Mouse (Mus musculus) left cerebral cortex, postnatal 36 days (tissue): ENCODE results near the gene Skida1. TPM values are rescaled to one million over a fixed set of nuclear protein-coding genes. Genes with fewer than 3 reads are reported as not detected.

Source experiments
- DNase-seq, 2 experiments: peaks; one replicate each; pipeline ENCODE4 v3.0.0; 2021 to 2022; ENCODE audit warnings: low spot score in 2 of 2, mixed read lengths in 1 of 2
- intact Hi-C: fragments of 180-260 bp; cut with DNase I; formaldehyde crosslinking; loops from one replicate; pipeline ENCODE4 v1.15.1; 2025
- total RNA-seq, 2 experiments: library from RNA; stranded (reverse); gene quantifications; 2 replicates each; pipeline ENCODE4 v1.2.3; 2021

Gene Skida1
- total RNA-seq, 2 experiments from 2014 or later = 8.8 to 10.0 TPM

DNA sequence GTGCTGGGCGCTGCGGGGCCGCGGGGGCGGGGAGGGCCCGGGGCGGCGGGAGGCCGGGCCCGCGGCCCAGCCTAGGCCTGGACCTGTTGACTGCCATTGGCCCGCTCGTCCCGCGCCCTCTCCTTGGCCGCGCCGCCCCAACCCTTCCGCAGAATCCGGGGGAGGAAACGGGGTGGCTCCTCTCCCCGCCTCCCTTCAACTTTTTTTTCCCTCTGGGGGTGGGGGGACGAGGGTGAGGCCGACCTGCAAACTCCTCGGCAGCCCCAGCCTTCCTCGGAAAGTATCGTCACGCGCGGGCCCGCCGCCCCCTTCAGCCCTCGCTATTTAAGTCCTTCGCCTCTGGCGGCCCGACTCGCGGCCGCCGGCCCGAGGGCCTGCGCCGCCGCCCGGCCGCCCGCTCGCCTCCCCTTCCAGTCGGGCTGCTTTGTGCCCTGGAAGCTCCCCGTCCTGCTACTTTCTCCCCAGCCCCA lies 8.0 kb upstream of the Skida1 start:
- intact Hi-C loops = loop anchor here (5.0 kb wide), 1 partner anchor 325 kb away; the partner anchor contains the start of gene Nebl
- peak; percentile 85 for DNase-seq

DNA sequence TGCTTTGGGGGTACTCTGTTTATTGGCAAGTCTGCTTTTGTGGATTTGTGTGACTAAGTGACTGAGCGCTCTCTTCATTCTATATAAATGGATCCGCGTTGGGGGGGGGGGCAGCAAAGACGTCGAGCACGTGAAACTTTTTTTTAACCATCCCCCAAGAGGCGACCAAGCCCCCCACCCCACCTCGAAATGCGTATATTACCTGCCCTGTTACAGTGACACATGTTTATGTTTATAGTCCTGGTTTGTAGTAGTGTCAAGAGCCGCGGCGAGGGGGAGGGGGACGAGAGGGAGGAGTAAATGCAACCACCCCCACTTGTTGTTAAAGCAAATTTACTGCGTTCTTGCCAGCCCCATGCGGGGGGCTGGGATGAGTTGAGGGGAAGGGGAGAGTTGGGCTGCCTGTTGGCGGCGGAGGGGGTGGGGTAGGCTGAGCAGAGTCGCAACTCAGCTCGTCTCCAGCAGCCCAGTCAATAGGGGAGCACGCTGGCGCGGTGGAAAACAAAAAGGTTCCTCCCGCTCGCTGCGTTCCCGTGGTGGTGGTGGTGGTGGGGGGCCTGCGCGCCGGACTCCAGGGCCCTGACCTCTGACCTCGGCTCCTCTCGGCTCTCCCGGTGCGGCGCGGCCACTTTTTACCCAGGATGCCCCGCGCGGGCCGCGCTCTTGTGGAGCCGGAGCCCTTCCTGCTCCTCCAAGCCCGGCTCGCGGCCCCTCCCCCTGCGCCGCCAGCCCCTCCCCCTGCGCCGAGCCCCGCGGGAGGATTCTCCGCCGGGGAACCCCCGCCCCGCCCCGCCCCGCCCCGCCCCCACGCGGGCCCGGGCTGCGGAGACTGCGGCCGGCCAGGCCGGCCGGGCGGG lies 7.3 kb upstream of the Skida1 start:
- intact Hi-C loops = loop anchor here (5.0 kb wide), 1 partner anchor 324 kb away; the partner anchor contains the start of gene Nebl
- peak; percentile 89 to 92 for DNase-seq

DNA sequence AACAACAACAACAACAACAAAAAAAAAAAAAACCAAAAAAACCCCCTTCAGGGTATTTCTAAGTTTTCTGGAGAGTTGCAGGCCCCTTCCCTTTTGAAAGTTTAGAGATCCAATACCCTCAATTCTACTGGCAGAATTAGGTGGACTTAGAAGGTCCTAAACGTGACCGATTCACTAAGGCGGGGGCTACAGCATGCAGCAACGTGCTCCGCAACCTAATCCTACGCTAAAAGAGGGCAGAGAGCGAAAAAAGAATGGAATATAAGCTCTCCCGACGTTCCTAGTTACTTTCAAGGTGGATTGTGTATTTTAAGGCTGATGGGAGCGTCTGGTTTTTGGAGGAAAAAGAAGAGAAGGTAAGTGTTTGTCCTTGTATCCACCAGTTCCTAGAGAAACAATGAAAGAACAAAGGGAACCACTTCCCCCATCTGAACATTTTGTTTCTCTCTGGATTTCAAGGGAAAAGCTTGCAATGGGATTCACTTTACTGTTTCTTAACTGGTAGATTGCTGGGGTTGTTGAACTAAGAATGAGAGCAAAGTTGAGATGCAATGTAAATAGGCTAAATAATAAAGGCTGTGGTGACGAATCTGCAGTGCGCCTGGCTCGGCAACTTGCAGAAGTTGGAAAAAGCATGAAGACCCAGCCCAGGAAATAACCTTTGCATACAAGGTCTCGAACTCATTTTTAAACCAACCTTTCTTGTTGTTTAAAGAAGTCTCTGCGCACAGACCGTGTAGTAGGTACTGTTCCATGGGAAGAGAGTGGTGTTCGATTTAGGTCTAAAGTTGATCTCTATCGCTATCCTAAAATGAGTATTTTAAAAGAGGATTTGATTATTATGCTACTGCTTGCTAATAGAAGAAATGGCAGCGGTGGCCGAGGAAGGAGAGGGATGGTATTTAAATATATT lies 6.4 kb upstream of the Skida1 start, which contains the start of gene Mllt10:
Gene Mllt10, plus strand, starts transcription at position 222 of the 913 bp plus-strand sequence.
- no peak for DNase-seq
- intact Hi-C loops = loop anchor here (5.0 kb wide), 1 partner anchor 323 kb away; the partner anchor contains the start of gene Nebl

DNA sequence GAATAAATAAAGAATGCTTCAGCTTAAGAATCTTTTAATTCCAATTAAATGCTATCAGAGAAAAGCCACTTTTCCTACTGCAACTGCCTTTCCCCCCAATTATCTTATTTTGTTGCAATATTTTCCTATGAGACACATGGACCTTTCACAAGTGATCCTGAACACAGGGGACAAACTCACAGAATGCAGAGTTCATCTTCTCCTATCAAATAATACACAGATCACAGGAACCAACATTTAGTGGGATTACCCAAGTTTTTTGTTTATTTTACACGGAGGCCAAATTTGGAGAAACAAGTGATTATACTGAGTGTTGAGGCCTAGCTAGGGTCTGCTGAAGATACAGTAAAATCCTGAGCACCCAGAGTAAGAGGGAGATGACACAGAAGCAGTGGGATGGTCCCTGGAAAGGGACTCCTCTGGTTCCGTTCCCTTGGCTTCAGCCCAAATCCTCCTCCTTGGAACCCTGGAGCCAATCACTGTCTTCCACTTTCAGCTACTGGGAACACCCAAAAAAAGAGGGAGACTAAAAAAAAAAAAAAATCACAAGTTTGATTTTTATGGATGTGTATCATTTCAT lies 5.2 kb upstream of the Skida1 start:
- intact Hi-C loops = no loop called here
- DNase-seq = no peak

DNA sequence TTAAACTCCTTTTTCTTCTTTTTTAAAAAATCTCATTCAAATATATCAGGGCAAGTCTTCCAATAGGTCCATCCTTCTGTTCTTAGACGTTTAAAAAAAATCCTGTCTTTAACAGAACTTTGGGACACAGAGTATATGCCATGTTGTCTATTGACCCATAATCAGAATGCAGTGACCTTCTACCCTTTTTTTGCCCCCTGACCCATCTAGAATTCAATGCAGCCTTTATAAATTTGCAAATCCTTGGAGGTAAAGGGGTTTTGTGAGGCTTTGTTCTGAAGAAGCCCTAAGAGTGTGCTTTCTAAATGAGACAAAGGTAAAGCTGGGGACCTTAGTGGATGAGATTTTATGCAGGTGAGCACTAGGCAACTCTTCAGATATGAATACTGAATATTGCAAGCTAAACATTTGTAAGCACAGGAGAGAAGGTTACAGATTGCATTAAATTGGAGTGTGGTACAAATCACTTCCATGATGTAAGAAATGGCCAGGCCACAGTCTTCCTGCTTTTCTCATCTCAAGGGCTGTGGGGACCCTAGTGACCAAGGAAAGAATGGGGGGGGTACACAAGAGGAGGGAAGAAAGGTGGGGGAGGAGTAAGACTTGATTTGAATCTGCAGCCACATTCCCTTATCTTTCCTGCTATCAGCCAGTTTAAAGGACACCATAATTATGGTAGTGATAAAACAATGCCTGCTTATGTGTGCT lies 4.5 kb upstream of the Skida1 start:
- intact Hi-C loops = no loop called here

DNA sequence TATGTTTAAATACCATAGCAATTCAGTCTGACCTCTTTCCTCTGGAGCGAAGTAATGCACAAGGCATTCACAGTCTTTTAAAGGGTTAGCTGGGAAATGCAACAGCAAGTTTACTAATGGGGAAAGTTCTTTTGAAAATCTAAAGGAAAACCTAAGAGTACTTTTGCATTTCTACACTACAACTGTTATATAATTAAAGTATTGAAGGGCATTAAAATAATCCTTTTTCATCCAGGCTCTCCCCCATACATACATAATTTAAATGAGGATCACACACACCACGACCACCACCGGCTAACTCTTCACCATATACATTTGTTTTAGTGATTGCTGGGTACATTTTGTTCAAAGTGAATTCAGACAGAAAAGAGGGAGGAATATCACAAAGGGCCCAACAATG lies 3.7 kb upstream of the Skida1 start:
- no peak for DNase-seq
- intact Hi-C loops = no loop called here

More for the DNA sequence above, 4.5 kb upstream of the Skida1 start:
- DNase-seq = no peak

DNA sequence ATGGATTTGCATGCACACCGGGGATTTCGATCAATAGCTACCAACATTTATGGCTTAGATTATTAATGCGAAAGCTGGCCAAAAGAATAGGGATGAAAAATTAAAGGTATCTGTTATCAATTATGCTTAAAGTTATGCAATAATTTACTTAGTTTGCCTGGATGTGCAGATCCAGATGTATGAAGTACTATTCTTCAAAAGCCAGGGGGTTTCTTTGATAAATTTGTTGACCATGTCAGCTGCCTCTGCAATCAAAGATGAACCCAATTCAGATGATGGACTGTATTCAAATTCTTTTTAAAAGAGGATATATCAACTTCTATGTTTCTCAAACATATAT lies 3.0 kb upstream of the Skida1 start:
- DNase-seq = no peak
- intact Hi-C loops = no loop called here

DNA sequence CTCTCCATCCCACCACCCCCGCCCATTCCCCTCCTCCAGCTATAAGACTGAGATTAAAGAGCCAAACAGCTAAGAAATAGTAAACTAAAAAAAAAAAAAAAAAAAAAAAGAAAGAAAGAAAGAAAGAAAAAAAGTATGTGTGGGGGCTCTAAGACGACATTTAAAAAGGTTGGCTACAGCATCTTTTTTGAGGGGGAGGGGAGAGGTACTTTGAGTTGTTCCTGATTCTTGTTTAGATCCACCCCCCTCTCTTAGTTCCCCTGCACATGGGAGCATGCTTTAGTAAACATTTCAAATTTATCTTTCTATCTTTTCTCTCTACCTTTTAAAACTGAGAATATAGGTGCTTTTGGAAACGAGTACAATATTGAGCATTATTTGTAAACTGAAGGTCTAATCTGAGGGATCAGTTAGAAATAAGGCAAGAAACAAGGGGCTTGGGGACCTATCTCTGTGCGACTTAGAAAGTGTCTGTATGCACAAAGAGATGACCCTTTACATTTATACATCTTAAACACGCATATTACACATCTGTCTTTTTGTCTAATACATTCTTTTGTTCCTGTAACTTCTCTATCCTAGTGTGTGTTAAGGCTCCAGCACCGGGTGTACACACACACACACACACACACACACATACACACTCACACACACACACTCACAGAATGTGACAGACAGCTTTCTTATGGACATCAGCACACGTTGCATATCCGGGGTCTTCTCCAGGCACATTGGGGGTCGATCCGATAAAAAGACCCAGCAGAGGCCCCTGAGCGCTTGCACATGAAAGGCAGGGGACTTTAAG lies 2.4 kb upstream of the Skida1 start:
- intact Hi-C loops = no loop called here
- DNase-seq = no peak

DNA sequence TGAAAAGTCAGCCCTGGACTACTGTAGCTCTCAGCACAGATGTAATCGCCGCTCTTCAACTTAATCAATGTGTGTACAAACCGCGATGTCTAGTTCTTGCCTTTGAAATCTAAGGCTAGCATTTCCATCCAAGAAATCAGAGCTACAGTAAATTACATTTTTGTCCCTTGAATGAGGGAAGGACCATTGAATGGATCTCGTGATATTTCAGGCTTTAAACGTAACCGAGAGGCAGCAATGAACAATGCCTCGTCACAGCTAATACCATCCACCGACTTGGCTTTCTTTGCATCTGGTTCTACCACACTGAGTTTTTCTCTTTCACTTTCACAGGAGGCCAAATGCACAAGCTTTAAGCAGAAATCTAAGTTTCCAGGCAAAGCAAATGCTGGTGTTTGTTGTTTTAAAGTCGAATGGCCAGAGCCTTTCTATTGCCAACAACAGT lies 1.7 kb upstream of the Skida1 start:
- intact Hi-C loops = no loop called here
- no peak for DNase-seq

DNA sequence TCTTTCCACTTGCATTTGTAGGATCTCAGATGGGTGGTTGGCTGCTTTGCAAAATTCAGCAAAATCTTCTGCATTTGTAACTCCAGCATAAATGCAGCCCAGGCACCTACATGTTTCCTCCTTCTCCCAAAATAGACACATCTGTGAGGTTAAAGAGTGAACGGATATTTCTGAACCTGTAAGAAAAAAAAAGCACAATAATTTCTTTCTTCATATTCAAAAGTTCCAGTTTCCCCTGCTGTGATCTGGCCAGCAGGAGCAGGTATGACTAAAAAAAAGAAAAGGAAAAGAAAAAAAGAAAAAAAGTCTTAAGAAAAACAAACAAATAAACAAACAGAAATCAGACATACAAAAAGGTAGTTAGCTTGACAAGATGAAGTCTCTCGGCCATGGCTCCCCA lies 1.2 kb upstream of the Skida1 start:
- no peak for DNase-seq
- intact Hi-C loops = no loop called here

DNA sequence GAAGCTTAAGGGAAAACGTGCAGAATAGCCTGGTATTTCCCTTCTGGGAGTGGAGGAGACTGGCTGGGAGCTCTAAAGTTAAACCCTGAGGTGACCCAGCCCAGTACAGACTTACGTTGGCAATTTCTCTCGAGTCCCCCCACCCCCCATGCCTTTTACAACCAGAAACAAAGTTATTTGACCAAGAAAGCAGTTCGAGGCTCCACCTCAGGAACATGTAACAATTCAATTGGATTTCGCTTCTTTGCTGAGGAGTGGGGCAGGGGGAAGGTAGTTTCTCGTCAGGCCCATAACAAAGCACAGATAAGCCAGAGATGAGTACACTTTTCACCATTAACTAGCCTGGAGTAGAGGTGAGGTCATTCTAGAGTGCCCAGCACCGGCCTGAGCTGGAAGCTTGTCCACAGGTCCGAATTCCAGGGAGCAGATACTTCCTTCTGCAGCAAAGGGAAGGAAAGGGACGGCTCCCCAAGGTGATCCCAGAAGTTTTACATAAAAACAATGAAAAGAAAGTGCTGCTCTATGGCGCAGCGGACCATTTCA lies 499 bp upstream of the Skida1 start:
- no peak for DNase-seq

DNA sequence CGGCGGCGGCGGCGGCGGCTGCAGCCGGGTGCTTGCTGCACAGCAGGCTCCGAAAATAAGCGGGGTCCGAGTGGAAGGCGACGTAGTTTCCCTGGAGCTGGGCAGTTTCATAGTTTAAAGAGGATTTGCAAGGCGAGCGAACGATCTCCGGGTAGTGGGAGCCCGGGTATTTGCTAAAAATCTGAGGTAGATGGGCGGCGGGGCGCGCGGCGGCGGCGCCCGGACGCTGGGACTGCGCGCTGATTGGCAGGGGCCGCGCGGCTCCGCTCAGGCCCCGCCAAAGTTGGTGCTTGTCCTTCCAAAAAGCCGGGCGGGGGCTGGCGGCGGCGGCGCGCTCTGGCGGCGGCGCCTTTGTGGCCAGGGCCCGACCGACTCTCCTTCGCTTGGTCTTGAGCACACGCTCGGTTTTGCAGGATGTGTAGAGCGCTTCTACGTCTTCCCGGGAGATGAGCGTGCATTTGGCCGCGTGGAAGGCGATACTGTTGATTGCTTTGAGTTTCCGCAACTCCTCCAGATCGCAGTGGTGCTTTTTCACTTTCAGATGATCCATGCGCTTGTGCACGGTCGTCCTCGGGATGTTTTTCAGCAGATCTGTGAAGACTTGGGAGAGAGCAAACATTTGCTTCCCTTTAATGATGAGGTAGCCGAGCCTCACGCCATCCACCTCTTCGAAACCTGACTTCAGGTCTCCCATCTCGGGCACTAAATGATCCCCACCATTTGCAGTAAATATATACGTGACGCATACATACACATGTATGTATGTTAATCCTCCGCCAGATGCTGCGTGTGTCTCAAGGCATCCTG lies 1.0 kb downstream of the Skida1 start:
- DNase-seq = peak; percentile 82 to 86
- intact Hi-C loops = loop anchor here (2.0 kb wide), 1 partner anchor 17 kb away; no protein-coding TSS in a partner anchor

More for the DNA sequence above, 499 bp upstream of the Skida1 start:
- intact Hi-C loops = no loop called here

DNA sequence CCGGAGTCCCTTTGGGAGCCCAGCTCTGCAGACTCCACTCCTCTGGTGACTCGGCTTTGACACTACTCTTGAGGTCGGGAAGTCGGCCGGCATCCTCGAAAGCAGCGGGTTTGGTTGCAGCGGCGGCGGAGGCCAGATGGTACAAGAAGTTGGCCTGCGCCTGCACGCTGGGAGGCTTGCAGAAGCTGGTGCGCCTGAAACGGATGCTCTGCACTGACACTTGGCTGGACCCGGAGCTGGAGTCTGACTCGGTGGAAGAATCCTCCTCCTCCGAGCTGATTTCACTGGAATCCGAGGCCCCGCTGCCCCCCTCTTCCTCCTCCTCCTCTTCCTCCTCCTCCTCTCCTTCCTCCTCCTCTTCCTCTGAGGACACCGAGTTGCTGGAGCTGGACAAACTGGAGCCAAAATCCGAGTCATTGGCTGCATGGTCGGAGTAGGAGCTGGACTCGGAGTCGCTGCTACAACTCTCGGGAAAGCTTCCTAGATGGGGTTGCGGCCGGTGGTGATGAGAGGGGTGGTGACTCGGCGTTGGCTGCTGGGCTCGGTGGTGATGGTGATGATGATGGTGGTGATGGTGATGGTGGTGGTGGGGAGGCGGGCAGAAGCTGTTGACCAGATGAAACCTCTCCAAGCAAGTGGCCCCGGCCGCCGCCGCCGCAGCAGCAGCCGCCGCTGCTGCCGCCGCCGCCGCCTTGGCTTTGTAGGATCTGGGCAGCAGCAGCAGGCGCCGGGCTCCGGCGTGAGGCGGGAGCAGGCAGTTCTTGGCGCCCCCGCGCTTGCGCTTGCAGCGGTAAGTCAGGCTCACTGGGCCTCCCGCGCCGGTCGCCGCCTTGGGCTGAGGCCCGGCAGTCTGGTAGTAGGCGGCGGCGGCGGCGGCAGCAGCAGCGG lies 1.8 kb downstream of the Skida1 start:
- DNase-seq = peak; percentile 67 to 73
- intact Hi-C loops = loop anchor here (2.0 kb wide), 1 partner anchor 16 kb away; no protein-coding TSS in a partner anchor

DNA sequence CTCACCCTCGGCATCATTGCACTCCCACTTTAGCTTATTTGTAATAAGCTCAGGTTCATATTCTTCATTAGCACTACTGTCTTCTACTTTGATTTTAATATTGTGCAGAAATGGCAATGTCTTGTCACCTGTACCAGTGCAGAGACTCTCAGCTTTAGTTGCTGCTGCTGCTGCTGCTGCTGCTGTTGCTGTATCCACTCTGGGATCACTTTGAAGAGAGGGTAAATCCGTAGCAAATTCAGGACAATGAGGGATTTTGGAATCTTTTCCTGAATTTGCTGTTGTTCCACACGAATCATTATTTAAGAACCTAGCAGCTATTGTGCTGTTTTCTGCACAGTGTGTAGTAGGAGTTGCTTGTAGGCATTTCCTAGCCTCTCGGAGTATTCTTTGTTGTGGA lies 2.7 kb downstream of the Skida1 start:
- no peak for DNase-seq
- intact Hi-C loops = loop anchor here (2.0 kb wide), 1 partner anchor 15 kb away; no protein-coding TSS in a partner anchor

DNA sequence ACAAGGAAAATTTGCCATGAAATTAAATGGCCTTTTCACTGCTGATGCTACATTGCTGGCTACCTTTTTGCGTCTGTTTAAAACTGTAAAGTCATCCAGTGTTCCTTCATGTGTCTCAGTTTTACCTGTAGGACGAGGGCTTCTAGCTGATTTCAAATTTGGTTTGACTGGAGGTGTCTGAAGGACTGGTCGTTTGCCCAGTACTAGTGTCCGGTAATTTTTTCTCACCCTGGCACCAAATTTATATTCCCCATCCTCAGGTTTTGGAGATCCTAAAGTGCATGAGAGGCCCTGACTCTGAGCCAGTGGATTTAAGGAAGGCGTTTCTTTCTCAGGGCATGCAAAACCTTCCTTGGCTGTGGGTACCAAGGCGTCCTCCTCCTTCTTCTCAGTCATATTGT lies 3.1 kb downstream of the Skida1 start:
- intact Hi-C loops = loop anchor here (2.0 kb wide), 1 partner anchor 15 kb away; no protein-coding TSS in a partner anchor
- DNase-seq = no peak

DNA sequence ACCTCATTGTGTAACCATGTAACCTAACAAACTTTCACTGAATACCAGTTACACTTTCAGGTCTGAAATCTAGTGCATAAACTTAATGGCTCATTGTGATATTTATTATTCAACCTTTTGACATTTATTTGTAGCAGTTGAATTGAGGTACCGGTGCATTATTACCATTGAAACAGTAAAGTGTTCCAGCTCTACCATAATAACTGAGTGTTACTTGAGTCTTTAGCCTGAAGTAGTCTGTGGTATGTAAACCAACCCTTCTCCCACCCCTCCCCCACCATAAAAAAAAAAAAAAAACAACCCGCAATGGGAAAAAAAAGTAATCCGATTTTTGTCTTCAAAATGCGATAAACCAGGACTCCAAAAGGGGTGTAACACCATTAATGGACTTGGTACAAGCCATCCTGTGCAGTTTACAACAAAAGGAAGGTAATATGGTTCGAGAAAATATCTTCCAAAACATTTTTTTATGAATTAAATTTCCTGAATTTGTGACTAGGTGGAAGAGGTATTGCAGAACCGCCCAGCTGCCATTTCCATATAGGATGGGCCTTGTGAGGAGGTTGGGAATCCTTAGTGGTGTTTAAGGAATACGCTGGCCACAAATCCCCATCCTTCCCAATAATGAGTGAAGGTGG lies 3.6 kb downstream of the Skida1 start:
- intact Hi-C loops = no loop called here
- no peak for DNase-seq
